Mouse (Mus musculus) layer of hippocampus, adult 8-10 months (tissue): ENCODE measurements around the gene Plekhg2. TPM values are rescaled to one million over a fixed set of nuclear protein-coding genes. Genes with fewer than 3 reads are reported as not detected.

Experiments
- DNase-seq, 2 experiments: peaks; one replicate each; pipeline ENCODE4 v3.0.0; 2022; ENCODE audit warnings: low spot score in 2 of 2
- total RNA-seq, 4 experiments: library from RNA; stranded (reverse); gene quantifications; 2 replicates each; pipeline ENCODE4 v1.2.4; 2022

Plekhg2 gene
- total RNA-seq, 4 experiments from 2014 or later: 5.8 to 7.8 (median 6.5) TPM

DNA sequence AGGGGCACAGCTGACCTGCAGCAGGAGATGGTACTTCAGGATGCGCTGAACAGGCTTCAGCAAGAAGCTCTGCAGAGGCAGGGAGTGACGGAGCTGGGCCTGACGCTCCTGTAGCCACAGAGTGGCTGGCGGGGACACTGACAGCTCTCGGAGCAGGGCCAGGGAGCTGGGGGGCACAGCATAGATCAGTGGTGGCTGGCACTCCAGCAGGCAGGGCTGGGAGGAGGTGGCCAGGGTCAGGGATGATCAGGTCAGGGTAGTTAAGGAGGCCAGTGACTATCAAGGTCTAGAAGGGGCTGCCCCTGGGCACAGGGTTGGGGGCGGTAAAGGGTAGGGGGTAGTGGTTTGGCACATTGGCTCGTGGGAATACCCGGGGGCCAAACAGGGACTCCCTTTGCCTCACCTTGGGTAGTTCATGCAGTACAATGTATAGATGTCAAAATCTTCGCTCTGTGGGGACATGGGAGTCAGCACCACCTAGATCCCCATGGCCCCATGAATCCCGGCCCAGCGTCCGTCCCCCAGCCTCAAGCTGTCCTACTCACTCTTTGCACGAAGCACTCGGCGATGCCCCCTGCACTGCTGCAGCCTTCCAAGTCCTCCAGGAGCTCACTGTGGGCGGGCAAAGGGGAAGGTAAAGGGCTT lies 4.0 kb downstream of the Plekhg2 start:
- no peak for DNase-seq

GRCm38 (mm10) chr7:28367663-28368275 lies 4.6 kb downstream of the Plekhg2 start:
- no peak for DNase-seq

DNA sequence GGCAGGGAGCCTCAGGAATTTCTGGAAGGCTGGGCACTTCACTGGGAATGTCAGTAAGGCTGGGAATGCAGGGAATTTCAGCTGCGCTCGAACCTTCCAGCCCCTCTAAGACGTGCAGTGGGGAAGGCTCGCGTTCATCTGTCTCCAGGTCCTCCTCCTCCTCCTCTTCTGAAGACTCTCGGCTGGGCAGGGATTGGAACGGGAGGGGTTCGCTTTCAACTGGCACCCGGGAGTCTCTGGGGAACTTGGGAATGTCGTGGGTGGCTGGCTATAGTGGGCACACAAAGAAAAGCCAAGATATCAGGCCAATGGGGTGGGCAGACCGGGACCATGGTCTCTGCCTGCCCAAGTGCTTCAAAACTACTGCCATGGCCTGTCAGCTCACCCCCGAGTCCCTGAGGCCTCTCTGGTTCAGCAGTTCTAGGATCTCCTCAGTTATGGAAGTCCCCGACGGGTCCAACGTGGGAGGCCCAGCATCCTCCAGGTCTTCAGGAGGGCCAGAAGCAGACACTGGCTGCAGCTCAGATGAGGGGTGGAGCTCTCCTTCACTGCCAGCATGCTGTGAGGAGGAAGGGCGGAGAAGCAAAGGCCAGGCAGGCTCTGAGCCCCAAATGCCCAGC lies 9.8 kb downstream of the Plekhg2 start:
- no peak for DNase-seq

DNA sequence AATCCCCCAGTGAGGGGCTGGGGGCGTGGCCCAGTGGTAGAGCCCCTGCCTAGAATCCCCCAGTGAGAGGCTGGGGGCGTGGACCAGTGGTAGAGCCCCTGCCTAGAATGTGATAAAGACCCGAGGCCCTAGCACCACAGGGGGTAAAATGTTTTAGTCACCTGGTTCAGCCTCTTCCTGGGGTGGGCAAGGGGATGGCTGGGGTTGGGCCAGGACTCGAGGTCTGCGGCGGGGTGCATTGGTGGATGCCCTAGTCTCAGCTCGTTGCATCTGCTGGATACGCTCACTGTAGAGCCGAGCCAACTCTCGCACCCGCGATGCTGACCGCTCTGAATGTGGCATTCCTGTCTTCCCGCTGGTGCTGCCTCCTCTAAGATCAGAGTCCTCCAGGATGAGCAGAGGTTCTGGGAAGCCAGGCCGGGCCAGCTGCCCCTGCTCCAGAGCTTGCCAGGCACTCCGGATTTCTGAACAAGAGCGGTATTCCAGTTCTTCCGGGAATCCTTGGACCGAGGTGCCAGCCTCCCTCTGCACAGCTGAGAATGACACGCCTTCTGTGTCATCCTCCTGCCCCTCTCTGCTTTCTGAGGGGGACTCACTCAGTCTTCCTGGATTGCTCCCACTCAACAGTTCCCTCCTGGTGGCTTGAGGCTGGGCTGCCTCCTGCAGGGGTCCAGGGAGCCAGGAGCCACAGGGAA lies 10.6 kb downstream of the Plekhg2 start:
- no peak for DNase-seq

GRCm38 (mm10) chr7:28360291-28360690 lies 12.1 kb downstream of the Plekhg2 start:
- no peak for DNase-seq

GRCm38 (mm10) chr7:28359854-28360253 lies 12.5 kb downstream of the Plekhg2 start:
- no peak for DNase-seq

- DNase-seq: no peak
Observed at GRCm38 (mm10) chr7:28358431-28358830, 14.0 kb downstream of the Plekhg2 start.

- DNase-seq: no peak
Observed at GRCm38 (mm10) chr7:28357984-28358383, 14.4 kb downstream of the Plekhg2 start.

DNA sequence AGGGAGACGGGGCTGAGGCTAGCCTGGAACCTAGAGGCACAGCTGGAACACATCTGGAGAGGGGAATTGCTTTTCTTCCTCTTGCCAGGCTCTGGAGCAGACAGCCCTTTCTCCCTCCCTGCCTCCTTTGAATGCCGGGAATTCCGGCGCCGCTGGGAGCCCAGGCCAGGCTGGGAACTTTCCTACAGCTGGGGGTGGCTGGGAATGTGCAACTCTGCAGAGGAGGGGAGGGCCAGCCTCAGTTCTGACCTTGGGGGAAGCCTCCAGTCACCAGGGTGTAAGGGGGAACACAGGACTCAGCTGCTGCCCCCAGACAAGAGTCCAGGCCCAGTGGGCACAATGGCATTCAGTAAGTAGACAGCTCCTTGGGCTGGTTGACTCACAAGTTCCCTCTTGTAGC lies 15.4 kb downstream of the Plekhg2 start:
- DNase-seq: no peak

GRCm38 (mm10) chr7:28355221-28355620 lies 17.2 kb downstream of the Plekhg2 start:
- no peak for DNase-seq

GRCm38 (mm10) chr7:28354596-28354995 lies 17.8 kb downstream of the Plekhg2 start:
- no peak for DNase-seq

- no peak for DNase-seq
Observed at GRCm38 (mm10) chr7:28354113-28354581, 18.3 kb downstream of the Plekhg2 start.

- DNase-seq: no peak
Observed at GRCm38 (mm10) chr7:28353267-28353666, 19.1 kb downstream of the Plekhg2 start.

DNA sequence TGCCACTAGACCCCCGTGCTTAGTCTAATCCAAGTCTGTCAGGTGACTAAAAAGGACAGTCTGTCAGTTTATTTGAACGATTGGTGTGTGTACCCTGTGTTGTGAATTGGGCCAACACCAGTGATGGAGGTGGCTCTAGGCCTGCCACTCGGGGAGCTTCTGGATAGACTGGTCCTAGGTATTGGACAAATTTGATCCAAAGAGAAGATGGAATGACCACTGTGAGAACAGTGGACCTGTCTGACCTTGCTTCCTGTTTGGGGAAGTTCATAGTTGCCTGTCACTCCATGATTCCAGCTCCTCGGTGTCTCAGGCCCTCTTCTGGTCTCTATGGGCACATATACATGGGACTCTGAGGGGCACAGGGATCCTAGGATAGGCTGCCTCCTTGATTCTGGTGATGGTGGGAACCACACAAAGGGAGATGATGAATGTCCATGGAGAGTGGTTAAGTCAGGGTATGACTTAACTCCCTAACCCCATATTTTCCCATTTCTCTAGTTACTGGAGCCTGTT lies 20.7 kb downstream of the Plekhg2 start:
- no peak for DNase-seq

GRCm38 (mm10) chr7:28350155-28350883 lies 22.1 kb downstream of the Plekhg2 start, which contains the start of gene Rps16:
Rps16 (plus strand) TSS chr7:28350652.
- peak; percentile 96 to 97 for DNase-seq

DNA sequence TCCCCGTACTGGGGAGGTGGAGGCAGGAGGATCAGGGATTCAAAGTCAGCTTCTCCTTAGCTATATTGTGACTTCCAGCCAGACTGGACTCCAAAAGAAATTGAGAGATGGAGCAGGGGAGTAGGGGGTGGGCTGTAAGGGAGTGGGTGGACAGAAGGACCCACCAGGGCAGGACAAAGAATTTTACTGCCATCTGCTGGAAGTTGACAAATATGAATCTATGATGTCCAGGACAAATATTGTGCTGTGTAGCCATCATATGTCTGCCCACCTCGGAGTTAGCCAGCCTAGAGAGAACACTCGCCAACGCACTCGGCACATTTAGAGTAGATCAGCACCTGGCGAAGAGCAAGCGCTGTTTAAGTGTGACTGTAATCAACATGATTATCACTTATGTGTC lies 23.8 kb downstream of the Plekhg2 start:
- DNase-seq: no peak

- DNase-seq: no peak
Observed at GRCm38 (mm10) chr7:28347746-28348145, 24.7 kb downstream of the Plekhg2 start.

DNA sequence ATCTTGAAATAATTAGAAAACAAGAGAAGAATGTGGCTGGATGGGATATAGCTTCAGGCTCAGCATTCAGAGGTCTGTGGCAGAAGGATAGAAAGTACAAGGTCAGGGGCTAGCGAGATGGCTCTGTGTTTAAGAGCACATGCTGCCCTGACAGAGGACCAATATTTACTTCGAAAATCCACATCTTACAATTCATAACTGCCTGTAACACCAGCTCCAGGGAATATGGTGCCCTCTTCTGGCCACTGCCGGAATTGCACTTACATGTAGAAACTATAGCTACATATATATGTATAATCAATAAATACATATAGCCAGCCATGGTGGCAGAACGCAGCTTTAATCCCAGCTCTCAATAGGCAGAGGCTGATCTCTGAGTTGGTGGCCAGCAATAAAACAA lies 27.8 kb downstream of the Plekhg2 start:
- DNase-seq: peak in 1 of 2 experiments; percentile 65

GRCm38 (mm10) chr7:28341381-28341780 lies 31.0 kb downstream of the Plekhg2 start:
- no peak for DNase-seq

DNA sequence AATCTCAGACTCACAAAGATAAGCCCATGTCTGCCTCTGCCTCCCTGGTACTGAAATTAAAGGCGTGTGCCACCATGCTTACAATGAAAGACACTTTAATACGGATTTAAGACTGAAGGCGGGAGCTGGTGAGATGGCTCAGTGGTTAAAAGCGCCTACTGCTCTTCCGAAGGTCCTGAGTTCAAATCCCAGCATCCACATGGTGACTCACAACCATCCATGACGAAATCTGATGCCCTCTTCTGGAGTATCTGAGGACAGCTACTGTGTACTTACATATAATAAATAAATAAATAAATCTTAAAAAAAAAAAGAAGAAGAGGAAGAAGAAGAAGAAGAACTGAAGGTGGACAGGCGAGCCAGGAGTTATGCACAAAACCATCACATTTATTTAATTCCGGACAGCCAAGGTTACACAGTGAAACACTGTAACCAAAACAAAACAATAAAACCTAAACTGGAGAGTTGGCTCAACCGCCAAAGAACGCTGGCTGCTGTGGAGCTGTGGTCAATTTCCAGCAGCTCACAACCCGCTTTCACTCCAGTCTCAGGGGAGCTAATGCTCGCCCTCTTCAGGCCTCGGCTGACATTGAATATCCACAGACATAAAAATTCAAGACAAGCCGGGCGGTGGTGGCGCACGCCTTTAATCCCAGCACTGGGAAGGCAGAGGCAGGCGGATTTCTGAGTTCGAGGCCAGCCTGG lies 33.0 kb downstream of the Plekhg2 start:
- peak in 1 of 2 experiments; percentile 30 for DNase-seq
